Mouse (Mus musculus) midbrain, postnatal 0 days (tissue): ENCODE data around the gene Slc34a3. TPM values are rescaled to one million over a fixed set of nuclear protein-coding genes. Genes with fewer than 3 reads are reported as not detected.
A peak's percentile ranks its signal among the peaks of the same experiment; 100 is the strongest.

Experiments used
- ATAC-seq: fragments of 200-750 bp; cut with Nextera tagmentation; 2 replicates; pipeline ENCODE4 v1.8.0; 2017; ENCODE audit warnings: moderate number of reproducible peaks, mild to moderate bottlenecking, moderate TSS enrichment, moderate library complexity; ENCODE audit not compliant: low FRiP score
- DNase-seq: peaks from one replicate; pipeline ENCODE4 v3.0.0-alpha.2; 2015; ENCODE audit warnings: low spot score
- H3K27ac ChIP-seq: fragments of 300-500 bp; sonication (generic); 2 replicates; pipeline ENCODE4 v1.5.1; 2014; ENCODE audit warnings: low read depth, mild to moderate bottlenecking, low read length, mixed read lengths
- H3K27me3 ChIP-seq: fragments of 300-500 bp; sonication (generic); 2 replicates; pipeline ENCODE4 v1.6.1; 2014; ENCODE audit warnings: low read length, control low read depth, mixed read lengths; ENCODE audit not compliant: insufficient read depth
- H3K36me3 ChIP-seq: fragments of 300-500 bp; sonication (generic); 2 replicates; pipeline ENCODE4 v1.6.1; 2014; ENCODE audit warnings: low read length, control low read depth, mixed read lengths; ENCODE audit not compliant: insufficient read depth
- H3K4me1 ChIP-seq: fragments of 300-500 bp; sonication (generic); 2 replicates; pipeline ENCODE4 v1.6.1; 2014; ENCODE audit warnings: mild to moderate bottlenecking, control low read depth, antibody characterized with exemption, low read length, mixed read lengths; ENCODE audit not compliant: insufficient read depth
- H3K4me2 ChIP-seq: fragments of 300-500 bp; sonication (generic); 2 replicates; pipeline ENCODE4 v1.6.1; 2014; ENCODE audit warnings: low read depth, mild to moderate bottlenecking, low read length, mixed read lengths; ENCODE audit not compliant: poor library complexity, severe bottlenecking
- H3K4me3 ChIP-seq: fragments of 300-500 bp; sonication (generic); 2 replicates; pipeline ENCODE4 v1.5.1; 2014; ENCODE audit warnings: low read depth, mild to moderate bottlenecking, low read length, moderate library complexity
- H3K9ac ChIP-seq: fragments of 300-500 bp; sonication (generic); replicated peaks from 2 replicates; pipeline ENCODE4 v1.6.1; 2014; ENCODE audit warnings: mild to moderate bottlenecking, low read length, moderate library complexity, mixed read lengths; ENCODE audit not compliant: poor library complexity, severe bottlenecking
- H3K9me3 ChIP-seq: fragments of 300-500 bp; sonication (generic); 2 replicates; pipeline ENCODE4 v1.6.1; 2016; ENCODE audit warnings: low read length, control low read depth
- CTCF ChIP-seq: IDR thresholded peaks from 2 replicates; pipeline ENCODE4 v1.5.1; 2016; ENCODE audit warnings: antibody characterized with exemption, mild to moderate bottlenecking
- whole genome bisulfite sequencing: fragments of 180-500 bp; shearing (Covaris S2); extraction: QIAGEN DNeasy Blood & Tissue Kit; methylation state at CpG from one replicate; pipeline ENCODE4 v1.1.7; 2014; 5-methylcytosine and 5-hydroxymethylcytosine counted together
- polyA plus RNA-seq: library from polyadenylated mRNA; unstranded; fragments of >200 nt; fragmentation: Nextera tagmentation; extraction: Ambion mirVana; gene quantifications from 2 replicates; pipeline ENCODE4 v1.2.1, GENCODE M21; 2015
- total RNA-seq: library from RNA; depleted of rRNA; stranded (reverse); fragments of >200 nt; gene quantifications from 2 replicates; pipeline ENCODE4 v1.2.3, GENCODE M21; 2014

Gene Slc34a3
- total and polyA plus RNA-seq, 2 experiments from 2014 or later: not detected

GRCm38 (mm10) chr2:25195211-25196156, 38.7 kb downstream of the Slc34a3 start:
- TF ChIP-seq CTCF: no peak
- 24% methylated on average over 55 of the region's 55 CpGs for WGBS
- Histone ChIP-seq H3K9ac (no peak overlapping the region), H3K36me3 (peaks cover 21% of the 10 kb centered on the region), H3K27me3 (peaks cover 4% of the 10 kb centered on the region; the same call in 1 of the 2 replicates), H3K4me2 (no peak overlapping the region), H3K9me3 (no peaks in the 10 kb centered on the region), H3K4me3 (no peak overlapping the region), H3K27ac (no peak overlapping the region), H3K4me1 (no peaks in the 10 kb centered on the region)
- ATAC-seq (no peak), DNase-seq (no peak)

GRCm38 (mm10) chr2:25194486-25195171, 39.5 kb downstream of the Slc34a3 start:
- H3K9me3 ChIP-seq: no peaks in the 10 kb centered on the region
- TF ChIP-seq CTCF: no peak
- no peak overlapping the region for H3K4me2 ChIP-seq
- ATAC-seq (no peak), DNase-seq (no peak)
- H3K9ac ChIP-seq: no peak overlapping the region
- peaks cover 4% of the 10 kb centered on the region; the same call in 1 of the 2 replicates for H3K27me3 ChIP-seq
- peaks cover 12% of the 10 kb centered on the region for H3K36me3 ChIP-seq
- no peaks in the 10 kb centered on the region for H3K4me1 ChIP-seq
- H3K27ac ChIP-seq: no peak overlapping the region
- WGBS: 84% methylated on average over 17 of the region's 17 CpGs
- H3K4me3 ChIP-seq: no peak overlapping the region

GRCm38 (mm10) chr2:25194006-25194405, 40.2 kb downstream of the Slc34a3 start:
- H3K27ac ChIP-seq: no peak overlapping the region
- peaks cover 4% of the 10 kb centered on the region; the same call in 1 of the 2 replicates for H3K27me3 ChIP-seq
- ATAC-seq: no peak
- H3K36me3 ChIP-seq: peaks cover 9% of the 10 kb centered on the region
- no peaks in the 10 kb centered on the region for H3K4me1 ChIP-seq
- H3K4me3 ChIP-seq: no peak overlapping the region
- no peaks in the 10 kb centered on the region for H3K9me3 ChIP-seq
- H3K4me2 ChIP-seq: no peak overlapping the region
- DNase-seq: no peak
- H3K9ac ChIP-seq: no peak overlapping the region
- TF ChIP-seq CTCF: no peak
- WGBS: 81% methylated on average over 5 of the region's 5 CpGs

- Histone ChIP-seq H3K36me3 (peaks cover 2% of the 10 kb centered on the region), H3K4me2 (no peak overlapping the region), H3K27me3 (peaks cover 4% of the 10 kb centered on the region; the same call in 1 of the 2 replicates), H3K27ac (no peak overlapping the region), H3K9ac (no peak overlapping the region), H3K9me3 (no peaks in the 10 kb centered on the region), H3K4me3 (no peak overlapping the region), H3K4me1 (no peaks in the 10 kb centered on the region)
- peak; percentile 62 for ATAC-seq
- under 1% methylated on average over 6 of the region's 6 CpGs for WGBS
- peak; percentile 89 for DNase-seq
- TF ChIP-seq CTCF: peak; percentile 96
Observed at GRCm38 (mm10) chr2:25193330-25193770, 40.8 kb downstream of the Slc34a3 start.

- no peak overlapping the region for H3K9ac ChIP-seq
- no peaks in the 10 kb centered on the region for H3K9me3 ChIP-seq
- no peak for TF ChIP-seq CTCF
- H3K4me2 ChIP-seq: no peak overlapping the region
- H3K27me3 ChIP-seq: no peaks in the 10 kb centered on the region
- H3K4me3 ChIP-seq: no peak overlapping the region
- 81% methylated on average over 6 of the region's 6 CpGs for WGBS
- H3K27ac ChIP-seq: no peak overlapping the region
- no peak for DNase-seq
- H3K36me3 ChIP-seq: no peaks in the 10 kb centered on the region
- 0 out of 2 replicates have a peak, but pooled peaks cover under 1% of the 10 kb centered on the region for H3K4me1 ChIP-seq
- ATAC-seq: no peak
Observed at GRCm38 (mm10) chr2:25187841-25188240, 46.3 kb downstream of the Slc34a3 start.
